Mouse (Mus musculus): ENCODE data around the gene Hbb-bs.

- TF ChIP-seq POLR2A (IDR thresholded peaks at IDR 0.05; ENCODE audit: borderline replicate concordance, insufficient read depth, low read length) (no peak), CTCF (IDR thresholded peaks at IDR 0.05; ENCODE audit: borderline replicate concordance, insufficient read depth, low read depth, low read length) (no peak)
Measured at GRCm38 (mm10) chr7:103860855-103861254, 33.0 kb upstream of the Hbb-bs start.

Data from cerebellum, adult 2 months (tissue).